ENCODE assay signal across 17 mouse cellular contexts in the genomic region with DNA sequence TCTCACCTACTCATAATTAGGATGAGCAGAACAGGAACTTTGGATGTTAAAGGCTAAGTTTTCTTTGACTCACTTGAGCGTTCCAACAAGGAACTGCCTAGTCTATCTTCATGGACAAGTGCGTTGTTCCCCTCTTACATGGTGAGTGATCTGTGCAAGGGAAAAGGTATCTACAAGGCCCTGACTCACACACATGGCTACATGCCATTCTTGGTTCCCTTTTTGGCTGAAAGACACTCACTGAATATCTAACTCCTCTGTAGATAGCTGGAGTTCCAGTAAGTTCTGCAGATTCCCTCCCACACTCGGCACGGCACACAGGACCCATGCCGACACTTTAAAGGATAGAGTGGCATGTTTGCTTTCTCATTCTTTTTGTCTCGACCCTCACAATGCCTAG.
DNase-seq lines count a peak whose midpoint lies in the region.
"Had no signal": no experiment of that assay in that cellular context is flagged by ENCODE, and none has a peak within 500 bp of the region (broad histone marks: within the 10 kb centered on the region; RNA-seq: fewer than 3 reads in every experiment).

No protein-coding gene starts in this region.

- H3K36me3 ChIP-seq in splenic B cell, adult 2 months (ENCODE audit: control insufficient read depth, insufficient read depth, low read length, poor library complexity, severe bottlenecking): no peaks in the 10 kb centered on the region
- H3K36me3 ChIP-seq: embryonic facial prominence, embryonic 15.5 days; hindbrain, embryonic 15.5 days; limb, embryonic 12.5 days; liver, embryonic 13.5 days; neural tube, embryonic 12.5 days had no signal

- DNase-seq in adrenal gland, postnatal 10 days: peak; percentile 48
- DNase-seq in adrenal gland, adult 18-20 months (ENCODE audit: low spot score in 2 of 2): no peak
- DNase-seq in layer of hippocampus, adult 9-11 months: peak; percentile 49
- no peak for DNase-seq in layer of hippocampus, postnatal 10 days (ENCODE audit: low spot score in 2 of 2)
- DNase-seq in adrenal gland, postnatal 36 days: peak; percentile 63 to 68
- DNase-seq in splenic B cell, adult 2 months (ENCODE audit: low read depth, low spot score): peak; percentile 31
- no peak for DNase-seq in gastrocnemius, postnatal 10 days
- DNase-seq in adipocyte (ENCODE audit: low spot score): no peak
- DNase-seq: cerebellum, postnatal 14 days; embryo, embryonic 11 days; kidney, adult 11 months; liver, embryonic 13.5 days had no signal

- no peaks in the 10 kb centered on the region for H3K27me3 ChIP-seq in splenic B cell, adult 2 months (ENCODE audit: control insufficient read depth, insufficient read depth, low read length, poor library complexity, severe bottlenecking)
- H3K27me3 ChIP-seq: embryonic facial prominence, embryonic 15.5 days; forebrain, embryonic 13.5 days; hindbrain, embryonic 15.5 days; limb, embryonic 12.5 days; liver, embryonic 13.5 days; neural tube, embryonic 12.5 days had no signal

Comparison
In these comparisons a context has a peak if more than half of its experiments do, and no peak if none do; other contexts are left out.
1. DNase-seq: peak in adrenal gland, postnatal 10 days (single experiment), layer of hippocampus, adult 9-11 months (single experiment), adrenal gland, postnatal 36 days (2 of 2) and splenic B cell, adult 2 months (single experiment); none in adrenal gland, adult 18-20 months (0 of 2), layer of hippocampus, postnatal 10 days (0 of 2), gastrocnemius, postnatal 10 days (single experiment) and adipocyte (single experiment).